Mouse (Mus musculus) liver, postnatal 0 days (tissue): ENCODE data around the gene Nol3. TPM values are rescaled to one million over a fixed set of nuclear protein-coding genes. Genes with fewer than 3 reads are reported as not detected.

Experiments used
- ATAC-seq: fragments of 200-750 bp; cut with Nextera tagmentation; 2 replicates; pipeline ENCODE4 v1.8.0; 2017; ENCODE audit warnings: mild to moderate bottlenecking, moderate library complexity
- DNase-seq: peaks from one replicate; pipeline ENCODE4 v3.0.0-alpha.2; 2016
- H3K27ac ChIP-seq: fragments of 300-500 bp; sonication (generic); 2 replicates; pipeline ENCODE4 v1.5.1; 2014; ENCODE audit warnings: antibody characterized with exemption, moderate library complexity, mild to moderate bottlenecking, low read depth
- H3K27me3 ChIP-seq: fragments of 300-500 bp; sonication (generic); 2 replicates; pipeline ENCODE4 v1.6.1; 2014; ENCODE audit warnings: low read length, control low read depth, mixed read lengths; ENCODE audit not compliant: insufficient read depth
- H3K36me3 ChIP-seq: fragments of 300-500 bp; sonication (generic); replicated peaks from 2 replicates; pipeline ENCODE4 v1.6.1; 2014; ENCODE audit warnings: mild to moderate bottlenecking, control low read depth, low read length, moderate library complexity, mixed read lengths; ENCODE audit not compliant: insufficient read depth
- H3K4me1 ChIP-seq: fragments of 300-500 bp; sonication (generic); 2 replicates; pipeline ENCODE4 v1.6.1; 2014; ENCODE audit warnings: antibody characterized with exemption, mild to moderate bottlenecking, control low read depth; ENCODE audit not compliant: insufficient read depth
- H3K4me2 ChIP-seq: fragments of 300-500 bp; sonication (generic); 2 replicates; pipeline ENCODE4 v1.6.1; 2014; ENCODE audit warnings: low read depth, mild to moderate bottlenecking, low read length, moderate library complexity, mixed read lengths
- H3K4me3 ChIP-seq: fragments of 300-500 bp; sonication (generic); 2 replicates; pipeline ENCODE4 v1.5.1; 2014; ENCODE audit warnings: low read depth, low read length
- H3K9ac ChIP-seq: fragments of 300-500 bp; sonication (generic); replicated peaks from 2 replicates; pipeline ENCODE4 v1.6.1; 2014; ENCODE audit warnings: mild to moderate bottlenecking, moderate library complexity
- H3K9me3 ChIP-seq: fragments of 300-500 bp; sonication (generic); 2 replicates; pipeline ENCODE4 v1.6.1; 2016; ENCODE audit warnings: mild to moderate bottlenecking, control low read depth, low read length, mixed read lengths
- CTCF ChIP-seq: sonication (generic); IDR thresholded peaks from 2 replicates; pipeline ENCODE4 v1.5.1; 2016; ENCODE audit warnings: antibody characterized with exemption, low read depth
- EP300 ChIP-seq: IDR thresholded peaks from 2 replicates; pipeline ENCODE4 v1.6.1; 2016; ENCODE audit warnings: antibody characterized with exemption, low read depth, mild to moderate bottlenecking
- WGBS: fragments of 180-500 bp; shearing (Covaris S2); extraction: QIAGEN DNeasy Blood & Tissue Kit; methylation state at CpG from one replicate; pipeline ENCODE4 v1.1.7; 2014; ENCODE audit not compliant: insufficient replicate concordance; 5-methylcytosine and 5-hydroxymethylcytosine counted together
- polyA plus RNA-seq: library from polyadenylated mRNA; unstranded; fragments of >200 nt; fragmentation: Nextera tagmentation; extraction: Ambion mirVana; gene quantifications from 2 replicates; pipeline ENCODE4 v1.2.1, GENCODE M21; 2015

Gene Nol3
- polyA plus RNA-seq, 1 experiment from 2014 or later = 0.05 TPM

- 67% methylated on average over 19 of the region's 19 CpGs for WGBS
- Histone ChIP-seq H3K27ac (no peak overlapping the region), H3K4me1 (peaks cover 39% of the 10 kb centered on the region)
Measured at GRCm38 (mm10) chr8:105293405-105293804, 17.5 kb downstream of the Nol3 start.

GRCm38 (mm10) chr8:105294776-105295175 lies 18.8 kb downstream of the Nol3 start:
- peaks cover 9% of the 10 kb centered on the region for H3K36me3 ChIP-seq
- TF ChIP-seq EP300 (no peak), CTCF (no peak)
- ATAC-seq = no peak
- H3K9me3 ChIP-seq = no peaks in the 10 kb centered on the region
- 72% methylated on average over 9 of the region's 9 CpGs for WGBS
- H3K4me2 ChIP-seq = peak overlapping the region; percentile 34
- no peak for DNase-seq
- peaks cover 41% of the 10 kb centered on the region for H3K4me1 ChIP-seq
- peaks cover 10% of the 10 kb centered on the region for H3K27me3 ChIP-seq
- no peak overlapping the region for H3K4me3 ChIP-seq
- no peak overlapping the region for H3K9ac ChIP-seq
- no peak overlapping the region for H3K27ac ChIP-seq

More at GRCm38 (mm10) chr8:105293405-105293804, 17.5 kb downstream of the Nol3 start:
- H3K9me3 ChIP-seq = no peaks in the 10 kb centered on the region
- TF ChIP-seq EP300 (no peak), CTCF (no peak)
- DNase-seq (no peak), ATAC-seq (no peak)
- H3K4me3 ChIP-seq = no peak overlapping the region
- peaks cover 11% of the 10 kb centered on the region for H3K27me3 ChIP-seq
- no peaks in the 10 kb centered on the region; the same call in 1 of the 2 replicates for H3K36me3 ChIP-seq
- no peak overlapping the region for H3K9ac ChIP-seq
- H3K4me2 ChIP-seq = no peak overlapping the region

- Histone ChIP-seq H3K4me1 (peaks cover 37% of the 10 kb centered on the region), H3K27ac (peak overlapping the region; percentile 37; the same call in 1 of the 2 replicates), H3K9ac (no peak overlapping the region; the same call in 1 of the 2 replicates), H3K4me2 (peak overlapping the region; percentile 34), H3K9me3 (no peaks in the 10 kb centered on the region), H3K36me3 (peaks cover 14% of the 10 kb centered on the region), H3K4me3 (peak overlapping the region; percentile 16; the same call in 1 of the 2 replicates), H3K27me3 (peaks cover 5% of the 10 kb centered on the region)
- ATAC-seq (no peak), DNase-seq (no peak)
- 65% methylated on average over 11 of the region's 11 CpGs for WGBS
- TF ChIP-seq CTCF = no peak
- TF ChIP-seq EP300 = no peak
Measured at GRCm38 (mm10) chr8:105295256-105295655, 19.3 kb downstream of the Nol3 start.

GRCm38 (mm10) chr8:105295895-105296573 lies 20.1 kb downstream of the Nol3 start, which contains the start of gene Exoc3l:
Exoc3l (minus strand) TSS chr8:105296101.
- Histone ChIP-seq H3K36me3 (peaks cover 22% of the 10 kb centered on the region), H3K27me3 (no peaks in the 10 kb centered on the region), H3K9me3 (no peaks in the 10 kb centered on the region), H3K4me3 (peak within 1 kb of the TSS; percentile 94), H3K27ac (peak within 1 kb of the TSS; percentile 84), H3K9ac (no peak within 1 kb of the TSS; the same call in 1 of the 2 replicates), H3K4me1 (peaks cover 32% of the 10 kb centered on the region), H3K4me2 (peak within 1 kb of the TSS; percentile 90)
- 36% methylated on average over 11 of the region's 11 CpGs for WGBS
- no peak for DNase-seq
- no peak for ATAC-seq
- TF ChIP-seq CTCF (no peak), EP300 (no peak)

DNA sequence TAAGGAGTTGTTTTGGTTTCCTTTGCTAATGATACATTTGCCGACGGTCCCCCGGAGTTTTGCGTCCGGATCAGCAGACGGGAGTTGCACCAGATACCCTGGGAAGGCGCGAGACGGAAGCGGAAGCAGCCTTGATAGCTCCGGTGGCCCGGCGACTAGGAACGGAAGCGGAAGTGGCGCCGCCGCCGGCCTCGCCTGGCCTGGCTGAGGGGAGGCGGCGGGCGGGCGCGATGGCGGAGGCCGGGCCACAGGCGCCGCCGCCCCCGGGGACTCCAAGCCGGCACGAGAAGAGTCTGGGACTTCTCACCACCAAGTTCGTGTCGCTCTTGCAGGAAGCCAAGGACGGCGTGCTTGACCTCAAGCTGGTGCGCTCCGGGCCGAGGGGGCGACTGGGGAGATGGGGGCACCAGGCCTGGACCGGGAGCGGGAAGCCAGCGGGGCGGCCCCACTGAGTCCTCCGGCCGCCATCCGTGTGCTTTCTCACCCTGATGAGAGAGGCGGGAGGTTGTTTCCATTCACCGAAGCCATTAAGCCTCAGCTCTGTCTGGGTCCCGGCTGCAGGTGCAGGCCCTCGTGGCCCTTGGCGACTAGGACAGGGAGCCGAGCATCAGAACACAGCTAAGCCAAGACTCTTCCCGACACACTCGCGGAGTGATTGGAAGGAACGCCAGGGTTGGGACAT lies 21.7 kb downstream of the Nol3 start, which contains the start of gene E2f4:
TSS of gene E2f4 (plus strand) at position 153 of the 682 bp plus-strand sequence.
- no peak for TF ChIP-seq EP300
- TF ChIP-seq CTCF = 0 out of 2 replicates have a peak, but pooled peaks have one; percentile 1
- DNase-seq = peak; percentile 95
- Histone ChIP-seq H3K9ac (peak within 1 kb of the TSS; percentile 97), H3K36me3 (peaks cover 37% of the 10 kb centered on the region), H3K4me1 (peaks cover 40% of the 10 kb centered on the region), H3K4me3 (peak within 1 kb of the TSS; percentile 94), H3K4me2 (peak within 1 kb of the TSS; percentile 90), H3K27ac (peak within 1 kb of the TSS; percentile 84), H3K9me3 (no peaks in the 10 kb centered on the region), H3K27me3 (no peaks in the 10 kb centered on the region)
- ATAC-seq = peak; percentile 81
- under 1% methylated on average over 58 of the region's 58 CpGs for WGBS
